Mouse (Mus musculus): Measurements from ENCODE around the gene Snd1. TPM values are rescaled to one million over a fixed set of nuclear protein-coding genes. Genes with fewer than 3 reads are reported as not detected.

Gene Snd1
- polyA plus RNA-seq, 1 experiment = 35.6 TPM

- Histone ChIP-seq H3K4me1 (ENCODE audit: control insufficient read depth, insufficient read depth, low read length) (no peaks in the 10 kb centered on the region; the same call in 1 of the 2 replicates), H3K4me3 (replicated peaks; ENCODE audit: control insufficient read depth, low read depth, low read length) (no peak overlapping the region), H3K27ac (ENCODE audit: control insufficient read depth, insufficient read depth, low read depth, low read length, poor library complexity) (no peak overlapping the region)
- TF ChIP-seq CTCF (IDR thresholded peaks at IDR 0.05; ENCODE audit: control insufficient read depth, insufficient read depth, low read length) = no peak
- no peak for TF ChIP-seq POLR2A (IDR thresholded peaks at IDR 0.05; ENCODE audit: borderline replicate concordance, control insufficient read depth, low read depth, low read length)
- 51% methylated on average over 4 of the region's 4 CpGs for WGBS
Measured at GRCm38 (mm10) chr6:28614856-28615255, 139.9 kb downstream of the Snd1 start.

- no peak for TF ChIP-seq CTCF (IDR thresholded peaks at IDR 0.05; ENCODE audit: control insufficient read depth, insufficient read depth, low read length)
- TF ChIP-seq POLR2A (IDR thresholded peaks at IDR 0.05; ENCODE audit: borderline replicate concordance, control insufficient read depth, low read depth, low read length) = no peak
- Histone ChIP-seq H3K4me3 (replicated peaks; ENCODE audit: control insufficient read depth, low read depth, low read length) (no peak overlapping the region), H3K4me1 (ENCODE audit: control insufficient read depth, insufficient read depth, low read length) (no peaks in the 10 kb centered on the region; the same call in 1 of the 2 replicates), H3K27ac (ENCODE audit: control insufficient read depth, insufficient read depth, low read depth, low read length, poor library complexity) (no peak overlapping the region)
- 74% methylated on average over 3 of the region's 3 CpGs for WGBS
Measured at GRCm38 (mm10) chr6:28615408-28615807, 140.5 kb downstream of the Snd1 start.

GRCm38 (mm10) chr6:28615966-28616365, 141.0 kb downstream of the Snd1 start:
- 72% methylated on average over 3 of the region's 3 CpGs for WGBS

GRCm38 (mm10) chr6:28618299-28618698, 143.4 kb downstream of the Snd1 start:
- Histone ChIP-seq H3K4me3 (replicated peaks; ENCODE audit: control insufficient read depth, low read depth, low read length) (no peak overlapping the region), H3K4me1 (ENCODE audit: control insufficient read depth, insufficient read depth, low read length) (no peaks in the 10 kb centered on the region; the same call in 1 of the 2 replicates), H3K27ac (ENCODE audit: control insufficient read depth, insufficient read depth, low read depth, low read length, poor library complexity) (no peak overlapping the region)
- 81% methylated on average over 3 of the region's 3 CpGs for WGBS
- no peak for TF ChIP-seq POLR2A (IDR thresholded peaks at IDR 0.05; ENCODE audit: borderline replicate concordance, control insufficient read depth, low read depth, low read length)
- no peak for TF ChIP-seq CTCF (IDR thresholded peaks at IDR 0.05; ENCODE audit: control insufficient read depth, insufficient read depth, low read length)

More at GRCm38 (mm10) chr6:28615966-28616365, 141.0 kb downstream of the Snd1 start:
- Histone ChIP-seq H3K4me3 (replicated peaks; ENCODE audit: control insufficient read depth, low read depth, low read length) (no peak overlapping the region), H3K4me1 (ENCODE audit: control insufficient read depth, insufficient read depth, low read length) (no peaks in the 10 kb centered on the region; the same call in 1 of the 2 replicates), H3K27ac (ENCODE audit: control insufficient read depth, insufficient read depth, low read depth, low read length, poor library complexity) (no peak overlapping the region)
- TF ChIP-seq CTCF (IDR thresholded peaks at IDR 0.05; ENCODE audit: control insufficient read depth, insufficient read depth, low read length) (no peak), POLR2A (IDR thresholded peaks at IDR 0.05; ENCODE audit: borderline replicate concordance, control insufficient read depth, low read depth, low read length) (no peak)

- H3K4me1 ChIP-seq (ENCODE audit: control insufficient read depth, insufficient read depth, low read length) = no peaks in the 10 kb centered on the region; the same call in 1 of the 2 replicates
- 73% methylated on average over 7 of the region's 7 CpGs for WGBS
- TF ChIP-seq POLR2A (IDR thresholded peaks at IDR 0.05; ENCODE audit: borderline replicate concordance, control insufficient read depth, low read depth, low read length) (no peak), CTCF (IDR thresholded peaks at IDR 0.05; ENCODE audit: control insufficient read depth, insufficient read depth, low read length) (no peak)
- H3K4me3 ChIP-seq (replicated peaks; ENCODE audit: control insufficient read depth, low read depth, low read length) = no peak overlapping the region
- H3K27ac ChIP-seq (ENCODE audit: control insufficient read depth, insufficient read depth, low read depth, low read length, poor library complexity) = no peak overlapping the region
Measured at GRCm38 (mm10) chr6:28618751-28619153, 143.8 kb downstream of the Snd1 start.

GRCm38 (mm10) chr6:28621431-28621830, 146.5 kb downstream of the Snd1 start:
- WGBS = 78% methylated on average over 4 of the region's 4 CpGs
- Histone ChIP-seq H3K27ac (ENCODE audit: control insufficient read depth, insufficient read depth, low read depth, low read length, poor library complexity) (no peak overlapping the region), H3K4me3 (replicated peaks; ENCODE audit: control insufficient read depth, low read depth, low read length) (no peak overlapping the region), H3K4me1 (ENCODE audit: control insufficient read depth, insufficient read depth, low read length) (no peaks in the 10 kb centered on the region)
- no peak for TF ChIP-seq CTCF (IDR thresholded peaks at IDR 0.05; ENCODE audit: control insufficient read depth, insufficient read depth, low read length)
- TF ChIP-seq POLR2A (IDR thresholded peaks at IDR 0.05; ENCODE audit: borderline replicate concordance, control insufficient read depth, low read depth, low read length) = no peak

- Histone ChIP-seq H3K4me3 (replicated peaks; ENCODE audit: control insufficient read depth, low read depth, low read length) (no peak overlapping the region), H3K4me1 (ENCODE audit: control insufficient read depth, insufficient read depth, low read length) (no peaks in the 10 kb centered on the region), H3K27ac (ENCODE audit: control insufficient read depth, insufficient read depth, low read depth, low read length, poor library complexity) (no peak overlapping the region)
- TF ChIP-seq CTCF (IDR thresholded peaks at IDR 0.05; ENCODE audit: control insufficient read depth, insufficient read depth, low read length) (no peak), POLR2A (IDR thresholded peaks at IDR 0.05; ENCODE audit: borderline replicate concordance, control insufficient read depth, low read depth, low read length) (no peak)
- 75% methylated on average over 5 of the region's 5 CpGs for WGBS
Measured at GRCm38 (mm10) chr6:28621961-28622360, 147.0 kb downstream of the Snd1 start.

- H3K4me1 ChIP-seq (ENCODE audit: control insufficient read depth, insufficient read depth, low read length) = no peaks in the 10 kb centered on the region
- H3K4me3 ChIP-seq (replicated peaks; ENCODE audit: control insufficient read depth, low read depth, low read length) = no peak overlapping the region
- TF ChIP-seq POLR2A (IDR thresholded peaks at IDR 0.05; ENCODE audit: borderline replicate concordance, control insufficient read depth, low read depth, low read length) (no peak), CTCF (IDR thresholded peaks at IDR 0.05; ENCODE audit: control insufficient read depth, insufficient read depth, low read length) (no peak)
- no peak overlapping the region for H3K27ac ChIP-seq (ENCODE audit: control insufficient read depth, insufficient read depth, low read depth, low read length, poor library complexity)
- WGBS = 66% methylated on average over 6 of the region's 6 CpGs
Measured at GRCm38 (mm10) chr6:28622522-28622921, 147.6 kb downstream of the Snd1 start.

GRCm38 (mm10) chr6:28622963-28623362, 148.0 kb downstream of the Snd1 start:
- 83% methylated on average over 3 of the region's 3 CpGs for WGBS
- Histone ChIP-seq H3K4me1 (ENCODE audit: control insufficient read depth, insufficient read depth, low read length) (no peaks in the 10 kb centered on the region), H3K4me3 (replicated peaks; ENCODE audit: control insufficient read depth, low read depth, low read length) (no peak overlapping the region), H3K27ac (ENCODE audit: control insufficient read depth, insufficient read depth, low read depth, low read length, poor library complexity) (no peak overlapping the region)
- TF ChIP-seq CTCF (IDR thresholded peaks at IDR 0.05; ENCODE audit: control insufficient read depth, insufficient read depth, low read length) = no peak
- TF ChIP-seq POLR2A (IDR thresholded peaks at IDR 0.05; ENCODE audit: borderline replicate concordance, control insufficient read depth, low read depth, low read length) = no peak
